Mouse (Mus musculus) lung, postnatal 0 days (tissue): ENCODE results near the gene Pmp22. TPM values are rescaled to one million over a fixed set of nuclear protein-coding genes. Genes with fewer than 3 reads are reported as not detected.

ENCODE experiments used
- ATAC-seq: fragments of 200-750 bp; cut with Nextera tagmentation; 2 replicates; pipeline ENCODE4 v1.8.0; 2017; ENCODE audit warnings: moderate library complexity
- DNase-seq: peaks from one replicate; pipeline ENCODE4 v3.0.0-alpha.2; 2016; ENCODE audit warnings: low spot score
- H3K27ac ChIP-seq: fragments of 300-500 bp; sonication (generic); 2 replicates; pipeline ENCODE4 v1.5.1; 2014; ENCODE audit warnings: antibody characterized with exemption, mild to moderate bottlenecking, low read length, mixed read lengths
- H3K27me3 ChIP-seq: fragments of 300-500 bp; sonication (generic); replicated peaks from 2 replicates; pipeline ENCODE4 v1.6.1; 2014; ENCODE audit warnings: low read length, mixed read lengths; ENCODE audit not compliant: insufficient read depth
- H3K36me3 ChIP-seq: fragments of 300-500 bp; sonication (generic); 2 replicates; pipeline ENCODE4 v1.6.1; 2014; ENCODE audit warnings: low read length, mixed read lengths; ENCODE audit not compliant: insufficient read depth
- H3K4me1 ChIP-seq: fragments of 300-500 bp; sonication (generic); 2 replicates; pipeline ENCODE4 v1.6.1; 2014; ENCODE audit warnings: antibody characterized with exemption, low read depth, low read length, mixed read lengths; ENCODE audit not compliant: insufficient read depth
- H3K4me2 ChIP-seq: fragments of 300-500 bp; sonication (generic); replicated peaks from 2 replicates; pipeline ENCODE4 v1.6.1; 2014; ENCODE audit warnings: low read depth, mild to moderate bottlenecking, low read length, moderate library complexity, mixed read lengths
- H3K4me3 ChIP-seq: fragments of 300-500 bp; sonication (generic); 2 replicates; pipeline ENCODE4 v1.5.1; 2014; ENCODE audit warnings: low read depth, low read length
- H3K9ac ChIP-seq: fragments of 300-500 bp; sonication (generic); replicated peaks from 2 replicates; pipeline ENCODE4 v1.6.1; 2014; ENCODE audit warnings: low read depth, mild to moderate bottlenecking
- H3K9me3 ChIP-seq: fragments of 300-500 bp; sonication (generic); 2 replicates; pipeline ENCODE4 v1.6.1; 2016; ENCODE audit warnings: low read length, mixed read lengths
- CTCF ChIP-seq: IDR thresholded peaks from 2 replicates; pipeline ENCODE4 v1.5.1; 2016; ENCODE audit warnings: antibody characterized with exemption, mild to moderate bottlenecking
- EP300 ChIP-seq: IDR thresholded peaks from 2 replicates; pipeline ENCODE4 v1.6.1; 2016; ENCODE audit warnings: antibody characterized with exemption, mild to moderate bottlenecking, control low read depth
- WGBS: fragments of 180-500 bp; shearing (Covaris S2); extraction: QIAGEN DNeasy Blood & Tissue Kit; methylation state at CpG from one replicate; pipeline ENCODE4 v1.1.7; 2014; 5-methylcytosine and 5-hydroxymethylcytosine counted together
- polyA plus RNA-seq: library from polyadenylated mRNA; unstranded; fragments of >200 nt; fragmentation: Nextera tagmentation; extraction: Ambion mirVana; gene quantifications from 2 replicates; pipeline ENCODE4 v1.2.1, GENCODE M21; 2015

The Pmp22 gene
- polyA plus RNA-seq, 1 experiment from 2014 or later: 539 TPM

GRCm38 (mm10) chr11:63198070-63198469 is 69.3 kb downstream of the Pmp22 start:
- DNase-seq (no peak), ATAC-seq (no peak)
- TF ChIP-seq EP300 (no peak), CTCF (no peak)
- no peak overlapping the region for H3K4me3 ChIP-seq
- no peaks in the 10 kb centered on the region for H3K27me3 ChIP-seq
- no peaks in the 10 kb centered on the region for H3K36me3 ChIP-seq
- H3K9me3 ChIP-seq: no peaks in the 10 kb centered on the region
- H3K4me2 ChIP-seq: no peak overlapping the region
- H3K4me1 ChIP-seq: no peaks in the 10 kb centered on the region
- WGBS: 41% methylated on average over 4 of the region's 4 CpGs
- H3K9ac ChIP-seq: no peak overlapping the region
- no peak overlapping the region for H3K27ac ChIP-seq

- TF ChIP-seq CTCF (no peak), EP300 (no peak)
- DNase-seq (no peak), ATAC-seq (no peak)
- H3K9ac ChIP-seq: no peak overlapping the region
- no peaks in the 10 kb centered on the region for H3K4me1 ChIP-seq
- H3K4me3 ChIP-seq: no peak overlapping the region
- H3K9me3 ChIP-seq: no peaks in the 10 kb centered on the region
- H3K27me3 ChIP-seq: no peaks in the 10 kb centered on the region
- H3K36me3 ChIP-seq: no peaks in the 10 kb centered on the region
- no peak overlapping the region for H3K27ac ChIP-seq
- H3K4me2 ChIP-seq: no peak overlapping the region
- 81% methylated on average over 3 of the region's 3 CpGs for WGBS
Observed at GRCm38 (mm10) chr11:63201989-63202535, 73.3 kb downstream of the Pmp22 start.

Other genes starting within 250 kb of the Pmp22 start
- 68.5 and 73.0 TPM in 2 replicates for gene Tvp23b, start 249.5 kb upstream of the Pmp22 start, polyA plus RNA-seq
- 0.23 TPM in 1 of 2 replicates, not detected in the other for gene Cdrt4, start 177.8 kb upstream of the Pmp22 start, polyA plus RNA-seq
- gene Tekt3, start 67.3 kb upstream of the Pmp22 start, polyA plus RNA-seq: 0.55 and 0.79 TPM in 2 replicates